Mouse (Mus musculus) C2C12 (cell line): ENCODE measurements around the gene Sdhc.
"Not testable (repeated sequence)": the region's sequence is repeated elsewhere in the genome, so short reads cannot be mapped to it uniquely, and the experiment has no call there.

Experiments used
- CTCF ChIP-seq: IDR thresholded peaks from one replicate; pipeline ENCODE4 v1.5.1; 2011; ENCODE audit not compliant: control insufficient read depth, insufficient read depth, insufficient read length
- MAX ChIP-seq: IDR thresholded peaks from one replicate; pipeline ENCODE4 v1.6.1; 2011; ENCODE audit warnings: mild to moderate bottlenecking, control low read depth
- MYOD1 ChIP-seq: IDR thresholded peaks from one replicate; pipeline ENCODE4 v1.6.1; 2011; ENCODE audit warnings: low read depth; ENCODE audit not compliant: control insufficient read depth, insufficient read length

GRCm38 (mm10) chr1:171142981-171143380 lies 7.4 kb downstream of the Sdhc start:
- TF ChIP-seq CTCF, MAX, MYOD1: not testable (repeated sequence)
